9 mouse cellular contexts compared by ENCODE assay signal in the genomic region with DNA sequence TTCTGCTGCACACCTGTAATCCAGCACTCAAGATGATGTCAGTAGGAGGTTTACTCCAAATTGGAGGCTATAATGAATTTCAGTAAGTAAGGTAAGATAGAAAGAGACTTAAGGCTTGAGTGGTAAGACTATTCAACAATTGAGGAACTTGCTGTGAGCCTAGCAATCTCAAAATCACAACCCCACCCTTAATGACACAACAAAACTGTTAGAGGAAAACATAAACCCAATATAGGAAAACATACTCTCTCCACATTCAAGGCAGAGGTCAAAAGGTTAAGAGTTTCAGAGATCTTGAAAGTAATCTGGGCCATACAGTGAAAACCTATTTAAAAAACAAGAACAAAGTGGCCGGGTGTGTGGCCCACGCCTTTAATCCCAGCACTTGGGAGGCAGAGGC. TPM values are rescaled to one million over a fixed set of nuclear protein-coding genes. Genes with fewer than 3 reads are reported as not detected.
"Had no signal": no experiment of that assay in that cellular context is flagged by ENCODE, and none has a peak within 500 bp of the region (broad histone marks: within the 10 kb centered on the region; RNA-seq: fewer than 3 reads in every experiment).

No protein-coding gene starts in this region.

- DNase-seq: kidney, postnatal 14 days; lung, embryonic 14.5 days; lung, postnatal 10 days; lung, postnatal 4 days; right cerebral cortex, adult 18-20 months; right cerebral cortex, postnatal 25 days; thymus, postnatal 4 days had no signal

- ATAC-seq: liver, embryonic 12.5 days had no signal

RNA-seq across cellular contexts. Expression of gene Kcnq4, which starts 48.3 kb away (rescaled TPM):
- total RNA-seq: megakaryocyte-erythroid progenitor cell, adult 5-6 weeks had no signal

RNA-seq across cellular contexts. Expression of gene Rims3, which starts 57.9 kb away (rescaled TPM):
- total RNA-seq: megakaryocyte-erythroid progenitor cell, adult 5-6 weeks had no signal
